Mouse (Mus musculus) gastrocnemius, postnatal 14 days (tissue): ENCODE data around the gene Crkl. TPM values are rescaled to one million over a fixed set of nuclear protein-coding genes. Genes with fewer than 3 reads are reported as not detected.
A peak's percentile ranks its signal among the peaks of the same experiment; 100 is the strongest.

Source experiments
- DNase-seq: peaks from one replicate; pipeline ENCODE4 v3.0.0; 2021; ENCODE audit warnings: mixed read lengths
- intact Hi-C: fragments of 180-260 bp; cut with DNase I; formaldehyde crosslinking; loops from one replicate; pipeline ENCODE4 v1.15.1; 2025; ENCODE audit warnings: low total_unique reads
- long read RNA-seq, 2 experiments: library from polyadenylated mRNA; stranded (forward); transcript quantifications; one replicate each; pipeline ENCODE4 v2.0.0; 2021
- total RNA-seq, 2 experiments: library from RNA; stranded (reverse); gene quantifications; 2 replicates each; pipeline ENCODE4 v1.2.3; 2021

The Crkl gene
- total RNA-seq: 10 to 100 TPM; 21.0 to 21.2 TPM
- long read RNA-seq, experiment 1, full-length matches to known transcripts: 7 of 10 reads
- long read RNA-seq, experiment 1, partial matches to known transcripts: 0 of 10 reads
- long read RNA-seq, experiment 1, other reads (novel, unspliced or antisense): 3 of 10 reads
- long read RNA-seq, experiment 2, full-length matches to known transcripts: 12 of 12 reads
- long read RNA-seq, experiment 2, partial matches to known transcripts: 0 of 12 reads
- long read RNA-seq, experiment 2, other reads (novel, unspliced or antisense): 0 of 12 reads

GRCm38 (mm10) chr16:17451541-17452372, at the start of gene Crkl:
Gene Crkl (plus strand): TSS chr16:17451987.
- intact Hi-C loops: no loop called here

GRCm38 (mm10) chr16:17402855-17403254, 48.9 kb upstream of the Crkl start:
- no peak for DNase-seq

More at GRCm38 (mm10) chr16:17451541-17452372, at the start of gene Crkl:
- peak; percentile 99 for DNase-seq

GRCm38 (mm10) chr16:17405271-17405696, 46.5 kb upstream of the Crkl start:
- DNase-seq: peak; percentile 66
- intact Hi-C loops: no loop called here

More at GRCm38 (mm10) chr16:17402855-17403254, 48.9 kb upstream of the Crkl start:
- intact Hi-C loops: no loop called here

- intact Hi-C loops: no loop called here
Observed at GRCm38 (mm10) chr16:17405736-17406443, 45.9 kb upstream of the Crkl start, which contains the start of the genes Snap29 and Pi4ka. Gene Snap29 (plus strand): TSS chr16:17405986. Gene Pi4ka (minus strand): TSS chr16:17406314.

GRCm38 (mm10) chr16:17406512-17407231, 45.1 kb upstream of the Crkl start:
- DNase-seq: no peak
- intact Hi-C loops: no loop called here

More at GRCm38 (mm10) chr16:17405736-17406443, 45.9 kb upstream of the Crkl start, which contains the start of the genes Snap29 and Pi4ka:
- DNase-seq: peak; percentile 100

- intact Hi-C loops: no loop called here
Observed at GRCm38 (mm10) chr16:17409046-17409445, 42.7 kb upstream of the Crkl start.

GRCm38 (mm10) chr16:17410209-17410608, 41.6 kb upstream of the Crkl start:
- intact Hi-C loops: no loop called here
- DNase-seq: no peak

More at GRCm38 (mm10) chr16:17409046-17409445, 42.7 kb upstream of the Crkl start:
- no peak for DNase-seq

GRCm38 (mm10) chr16:17423021-17423420, 28.8 kb upstream of the Crkl start:
- DNase-seq: no peak
- intact Hi-C loops: no loop called here

- intact Hi-C loops: no loop called here
Observed at GRCm38 (mm10) chr16:17432576-17432975, 19.2 kb upstream of the Crkl start.

GRCm38 (mm10) chr16:17452373-17452715, 557 bp downstream of the Crkl start:
- DNase-seq: peak; percentile 39
- intact Hi-C loops: no loop called here

More at GRCm38 (mm10) chr16:17432576-17432975, 19.2 kb upstream of the Crkl start:
- DNase-seq: no peak

- intact Hi-C loops: no loop called here
- no peak for DNase-seq
Observed at GRCm38 (mm10) chr16:17456901-17457300, 5.1 kb downstream of the Crkl start.

GRCm38 (mm10) chr16:17460254-17460653, 8.5 kb downstream of the Crkl start:
- intact Hi-C loops: no loop called here
- no peak for DNase-seq

- no peak for DNase-seq
- intact Hi-C loops: no loop called here
Observed at GRCm38 (mm10) chr16:17461596-17461995, 9.8 kb downstream of the Crkl start.

GRCm38 (mm10) chr16:17463184-17463583, 11.4 kb downstream of the Crkl start:
- DNase-seq: no peak
- intact Hi-C loops: no loop called here

GRCm38 (mm10) chr16:17466875-17467663, 15.3 kb downstream of the Crkl start:
- intact Hi-C loops: no loop called here
- DNase-seq: no peak

GRCm38 (mm10) chr16:17472498-17472897, 20.7 kb downstream of the Crkl start:
- no peak for DNase-seq
- intact Hi-C loops: no loop called here

- DNase-seq: no peak
- intact Hi-C loops: no loop called here
Observed at GRCm38 (mm10) chr16:17474091-17474490, 22.3 kb downstream of the Crkl start.

- intact Hi-C loops: no loop called here
- DNase-seq: no peak
Observed at GRCm38 (mm10) chr16:17474761-17475160, 23.0 kb downstream of the Crkl start.
